Mouse (Mus musculus) heart, embryonic 13.5 days (tissue): ENCODE data around the gene Trio. TPM values are rescaled to one million over a fixed set of nuclear protein-coding genes. Genes with fewer than 3 reads are reported as not detected.

Experiments used
- ATAC-seq: fragments of 200-750 bp; cut with Nextera tagmentation; 2 replicates; pipeline ENCODE4 v1.8.0; 2017; ENCODE audit warnings: moderate TSS enrichment; ENCODE audit not compliant: insufficient number of reproducible peaks, low FRiP score, low TSS enrichment; ENCODE audit errors: extremely low read depth
- H3K27ac ChIP-seq: fragments of 300-500 bp; sonication (generic); replicated peaks from 2 replicates; pipeline ENCODE4 v1.5.1; 2015; ENCODE audit warnings: moderate library complexity, mild to moderate bottlenecking, inconsistent platforms
- H3K27me3 ChIP-seq: fragments of 300-500 bp; sonication (generic); replicated peaks from 2 replicates; pipeline ENCODE4 v1.6.1; 2015; ENCODE audit warnings: mild to moderate bottlenecking, inconsistent platforms
- H3K36me3 ChIP-seq: fragments of 300-500 bp; sonication (generic); 2 replicates; pipeline ENCODE4 v1.6.1; 2015; ENCODE audit warnings: mild to moderate bottlenecking, inconsistent platforms
- H3K4me1 ChIP-seq: fragments of 300-500 bp; sonication (generic); 2 replicates; pipeline ENCODE4 v1.6.1; 2015; ENCODE audit warnings: inconsistent platforms
- H3K4me2 ChIP-seq: fragments of 300-500 bp; sonication (generic); 2 replicates; pipeline ENCODE4 v1.6.1; 2015; ENCODE audit warnings: inconsistent platforms, mild to moderate bottlenecking, moderate library complexity
- H3K4me3 ChIP-seq: fragments of 300-500 bp; sonication (generic); 2 replicates; pipeline ENCODE4 v1.5.1; 2015; ENCODE audit warnings: moderate library complexity, mild to moderate bottlenecking, inconsistent platforms
- H3K9ac ChIP-seq: fragments of 300-500 bp; sonication (generic); 2 replicates; pipeline ENCODE4 v1.6.1; 2015; ENCODE audit warnings: inconsistent platforms, mild to moderate bottlenecking, moderate library complexity
- H3K9me3 ChIP-seq: fragments of 300-500 bp; sonication (generic); 2 replicates; pipeline ENCODE4 v1.6.1; 2016; ENCODE audit warnings: inconsistent platforms
- WGBS: fragments of 180-500 bp; shearing (Covaris S2); methylation state at CpG from one replicate; pipeline ENCODE4 v1.1.7; 2015; ENCODE audit warnings: mixed read lengths; 5-methylcytosine and 5-hydroxymethylcytosine counted together
- polyA plus RNA-seq: library from polyadenylated mRNA; unstranded; fragments of >200 nt; fragmentation: Nextera tagmentation; extraction: Ambion mirVana; gene quantifications from 2 replicates; pipeline ENCODE4 v1.2.1, GENCODE M21; 2015

The Trio gene
- polyA plus RNA-seq: 15.7 and 17.5 TPM in 2 replicates

- H3K4me1 ChIP-seq: peaks cover 39% of the 10 kb centered on the region
- H3K9ac ChIP-seq: peak within 1 kb of the TSS; percentile 99
- peak within 1 kb of the TSS; percentile 82 for H3K4me2 ChIP-seq
- ATAC-seq: peak; percentile 93
- peak within 1 kb of the TSS; percentile 99 for H3K27ac ChIP-seq
- H3K36me3 ChIP-seq: no peaks in the 10 kb centered on the region
- H3K9me3 ChIP-seq: no peaks in the 10 kb centered on the region
- under 1% methylated on average over 80 of the region's 94 CpGs for WGBS
- H3K4me3 ChIP-seq: peak within 1 kb of the TSS; percentile 98
- H3K27me3 ChIP-seq: no peaks in the 10 kb centered on the region
Observed at GRCm38 (mm10) chr15:28025447-28026166, at the start of gene Trio. Trio (minus strand) TSS chr15:28025848.

DNA sequence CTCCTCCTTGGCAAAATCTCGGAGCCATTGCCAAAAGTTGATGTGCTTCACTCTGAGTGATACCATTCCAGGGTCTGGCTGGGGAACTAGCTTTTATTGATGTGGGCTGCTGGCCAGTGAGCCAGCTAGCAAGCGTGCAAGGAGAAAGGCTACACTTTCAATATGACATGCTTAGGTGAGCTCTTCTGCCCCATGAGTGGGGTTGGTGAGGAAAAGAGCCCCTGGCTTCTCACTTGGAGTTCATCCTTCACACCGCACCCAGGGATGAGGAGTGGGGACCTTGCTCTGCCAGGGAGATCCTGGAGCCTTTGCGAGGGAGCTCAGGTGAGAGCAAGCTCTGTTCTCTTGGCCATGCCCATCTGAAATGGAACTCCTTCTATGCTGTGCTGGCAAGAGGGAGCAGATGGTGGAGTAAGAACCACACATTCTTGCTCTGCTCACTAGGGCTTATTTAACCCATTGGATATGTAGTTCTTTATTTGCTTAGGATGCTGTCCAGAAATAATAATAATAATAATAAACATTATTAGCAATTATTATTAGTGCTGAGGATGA, 48.8 kb upstream of the Trio start:
- H3K4me1 ChIP-seq: no peaks in the 10 kb centered on the region
- no peak overlapping the region for H3K27ac ChIP-seq
- ATAC-seq: no peak
- no peaks in the 10 kb centered on the region for H3K36me3 ChIP-seq
- no peak overlapping the region for H3K4me2 ChIP-seq
- no peaks in the 10 kb centered on the region for H3K9me3 ChIP-seq
- WGBS: 77% methylated on average over 4 of the region's 4 CpGs
- H3K27me3 ChIP-seq: no peaks in the 10 kb centered on the region
- no peak overlapping the region for H3K4me3 ChIP-seq
- H3K9ac ChIP-seq: no peak overlapping the region

DNA sequence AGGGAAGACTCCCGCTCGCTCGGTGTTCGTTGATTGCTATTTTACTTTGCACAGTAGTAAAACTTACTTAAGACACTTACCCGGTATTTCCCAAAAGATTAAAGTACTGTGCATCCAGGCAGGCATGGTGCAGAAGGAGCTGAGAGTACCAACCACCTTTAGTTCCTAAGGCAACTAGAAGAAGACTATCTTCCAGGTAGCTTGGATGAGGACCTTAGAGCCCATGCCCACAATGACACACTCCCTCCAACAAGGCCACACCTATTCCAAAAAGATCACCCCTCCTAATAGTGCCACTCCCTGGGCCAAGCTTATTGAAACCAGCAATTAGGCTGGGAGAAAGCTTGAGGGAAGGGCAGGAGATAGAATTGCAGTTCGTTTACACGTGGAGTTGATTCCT, 46.0 kb upstream of the Trio start:
- 39% methylated on average over 7 of the region's 7 CpGs for WGBS
- no peaks in the 10 kb centered on the region for H3K4me1 ChIP-seq
- H3K9ac ChIP-seq: no peak overlapping the region
- no peak overlapping the region for H3K4me3 ChIP-seq
- H3K9me3 ChIP-seq: no peaks in the 10 kb centered on the region
- H3K4me2 ChIP-seq: peak overlapping the region; percentile 64; the same call in 1 of the 2 replicates
- no peak for ATAC-seq
- H3K27me3 ChIP-seq: no peaks in the 10 kb centered on the region
- H3K36me3 ChIP-seq: no peaks in the 10 kb centered on the region
- H3K27ac ChIP-seq: no peak overlapping the region

GRCm38 (mm10) chr15:28070771-28071419, 45.2 kb upstream of the Trio start:
- Histone ChIP-seq H3K27me3 (no peaks in the 10 kb centered on the region), H3K36me3 (no peaks in the 10 kb centered on the region), H3K4me2 (peak overlapping the region; percentile 64), H3K9ac (peak overlapping the region; percentile 47; the same call in 1 of the 2 replicates), H3K4me3 (peak overlapping the region; percentile 36), H3K4me1 (no peaks in the 10 kb centered on the region), H3K9me3 (no peaks in the 10 kb centered on the region), H3K27ac (no peak overlapping the region)
- 4% methylated on average over 12 of the region's 12 CpGs for WGBS
- no peak for ATAC-seq

- 63% methylated on average over 5 of the region's 5 CpGs for WGBS
- Histone ChIP-seq H3K9ac (no peak overlapping the region), H3K4me3 (no peak overlapping the region), H3K36me3 (no peaks in the 10 kb centered on the region), H3K27me3 (no peaks in the 10 kb centered on the region), H3K4me1 (no peaks in the 10 kb centered on the region), H3K9me3 (no peaks in the 10 kb centered on the region), H3K27ac (no peak overlapping the region), H3K4me2 (no peak overlapping the region)
- ATAC-seq: no peak
Observed at GRCm38 (mm10) chr15:28070221-28070620, 44.6 kb upstream of the Trio start.

DNA sequence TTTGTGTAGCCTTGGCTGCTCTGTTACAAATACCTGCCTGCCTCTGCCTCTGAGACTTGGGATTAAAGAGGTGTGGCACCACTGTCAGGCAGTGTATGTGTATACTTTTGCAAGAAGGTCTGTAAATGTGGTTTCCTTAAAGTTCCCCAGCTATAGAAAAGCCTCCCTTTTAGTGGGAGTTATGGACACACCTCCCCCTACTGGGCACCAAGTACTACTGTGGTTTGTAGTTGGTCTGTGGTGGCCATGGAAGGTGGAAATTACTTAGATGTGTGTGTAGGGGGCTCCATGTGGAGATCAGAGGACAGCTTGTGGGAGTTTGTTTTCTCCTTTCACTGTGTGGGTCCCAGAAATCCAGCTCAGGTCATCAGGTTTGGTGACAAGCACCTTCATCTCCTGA, 41.7 kb upstream of the Trio start:
- H3K9ac ChIP-seq: no peak overlapping the region
- H3K27ac ChIP-seq: no peak overlapping the region
- no peak overlapping the region for H3K4me3 ChIP-seq
- no peaks in the 10 kb centered on the region for H3K27me3 ChIP-seq
- H3K36me3 ChIP-seq: no peaks in the 10 kb centered on the region
- 0 out of 2 replicates have a peak, but pooled peaks cover 4% of the 10 kb centered on the region for H3K9me3 ChIP-seq
- no peak overlapping the region for H3K4me2 ChIP-seq
- no peak for ATAC-seq
- H3K4me1 ChIP-seq: no peaks in the 10 kb centered on the region

DNA sequence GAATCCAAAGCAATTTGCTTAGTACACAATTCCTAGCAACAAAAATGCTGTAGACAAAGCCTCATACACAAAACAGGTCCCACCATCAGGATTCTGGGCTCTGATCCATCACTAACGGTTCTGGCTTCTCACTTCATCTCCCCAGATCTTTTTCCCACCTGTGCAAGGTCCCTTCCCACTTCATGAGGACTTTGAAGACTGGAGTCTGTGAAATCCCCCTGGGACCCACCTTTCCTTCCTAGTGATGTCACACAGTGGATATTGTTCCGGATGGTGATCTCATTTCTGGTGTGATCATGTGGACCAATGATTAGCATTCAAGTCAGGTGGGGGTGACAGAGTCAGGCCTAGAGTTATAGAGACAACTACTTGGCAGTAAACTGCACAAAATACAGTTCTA, 40.8 kb upstream of the Trio start:
- Histone ChIP-seq H3K36me3 (no peaks in the 10 kb centered on the region), H3K27me3 (no peaks in the 10 kb centered on the region), H3K27ac (no peak overlapping the region), H3K9me3 (0 out of 2 replicates have a peak, but pooled peaks cover 4% of the 10 kb centered on the region), H3K4me3 (no peak overlapping the region), H3K4me2 (no peak overlapping the region), H3K4me1 (no peaks in the 10 kb centered on the region), H3K9ac (no peak overlapping the region)
- WGBS: 71% methylated on average over 2 of the region's 2 CpGs
- no peak for ATAC-seq

- Histone ChIP-seq H3K4me2 (no peak overlapping the region), H3K36me3 (no peaks in the 10 kb centered on the region)
- 61% methylated on average over 5 of the region's 5 CpGs for WGBS
Observed at GRCm38 (mm10) chr15:28065572-28065971, 39.9 kb upstream of the Trio start.

GRCm38 (mm10) chr15:28064733-28065088, 39.1 kb upstream of the Trio start:
- H3K27me3 ChIP-seq: 0 out of 2 replicates have a peak, but pooled peaks cover 3% of the 10 kb centered on the region
- H3K4me1 ChIP-seq: 0 out of 2 replicates have a peak, but pooled peaks cover 5% of the 10 kb centered on the region
- 0 out of 2 replicates have a peak, but pooled peaks cover 4% of the 10 kb centered on the region for H3K9me3 ChIP-seq
- no peaks in the 10 kb centered on the region for H3K36me3 ChIP-seq
- no peak for ATAC-seq
- H3K27ac ChIP-seq: no peak overlapping the region
- no peak overlapping the region for H3K4me2 ChIP-seq
- no peak overlapping the region for H3K9ac ChIP-seq
- 70% methylated on average over 1 of the region's 1 CpGs for WGBS
- no peak overlapping the region for H3K4me3 ChIP-seq

More at GRCm38 (mm10) chr15:28065572-28065971, 39.9 kb upstream of the Trio start:
- Histone ChIP-seq H3K27me3 (no peaks in the 10 kb centered on the region), H3K4me3 (no peak overlapping the region), H3K27ac (no peak overlapping the region), H3K9me3 (0 out of 2 replicates have a peak, but pooled peaks cover 4% of the 10 kb centered on the region), H3K9ac (no peak overlapping the region), H3K4me1 (no peaks in the 10 kb centered on the region)
- no peak for ATAC-seq

- ATAC-seq: no peak
- Histone ChIP-seq H3K9ac (no peak overlapping the region), H3K36me3 (no peaks in the 10 kb centered on the region), H3K4me3 (no peak overlapping the region), H3K9me3 (0 out of 2 replicates have a peak, but pooled peaks cover 4% of the 10 kb centered on the region), H3K27me3 (0 out of 2 replicates have a peak, but pooled peaks cover 3% of the 10 kb centered on the region), H3K4me2 (no peak overlapping the region), H3K27ac (no peak overlapping the region), H3K4me1 (0 out of 2 replicates have a peak, but pooled peaks cover 5% of the 10 kb centered on the region)
- WGBS: 78% methylated on average over 13 of the region's 13 CpGs
Observed at GRCm38 (mm10) chr15:28064081-28064732, 38.6 kb upstream of the Trio start.

GRCm38 (mm10) chr15:28063466-28063865, 37.8 kb upstream of the Trio start:
- H3K4me3 ChIP-seq: no peak overlapping the region
- H3K9ac ChIP-seq: no peak overlapping the region
- no peak for ATAC-seq
- 0 out of 2 replicates have a peak, but pooled peaks cover 4% of the 10 kb centered on the region for H3K9me3 ChIP-seq
- H3K27ac ChIP-seq: no peak overlapping the region
- 0 out of 2 replicates have a peak, but pooled peaks cover 5% of the 10 kb centered on the region for H3K4me1 ChIP-seq
- 86% methylated on average over 2 of the region's 2 CpGs for WGBS
- no peak overlapping the region for H3K4me2 ChIP-seq
- H3K27me3 ChIP-seq: 0 out of 2 replicates have a peak, but pooled peaks cover 3% of the 10 kb centered on the region
- H3K36me3 ChIP-seq: no peaks in the 10 kb centered on the region
